In the genomic region with DNA sequence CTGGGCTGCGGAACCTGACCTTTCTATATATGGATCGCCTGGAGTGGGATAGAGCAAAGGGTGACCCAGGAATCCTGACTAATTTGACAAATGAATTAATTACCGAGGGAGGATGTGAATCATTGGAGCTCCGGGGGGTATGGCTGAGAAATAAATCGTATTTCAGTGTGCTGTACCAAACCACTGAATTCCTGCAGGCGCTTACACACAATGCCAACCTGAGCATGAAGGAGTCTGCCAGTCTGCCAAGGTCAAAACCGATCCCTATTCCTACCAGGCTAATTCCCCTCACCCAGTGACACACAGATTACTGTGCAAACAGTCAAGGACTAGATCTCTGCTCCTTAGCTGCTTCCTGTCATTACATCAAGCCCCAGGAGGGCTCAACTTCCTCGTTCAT, we compare ENCODE assay signal across 15 mouse cellular contexts. TPM values are rescaled to one million over a fixed set of nuclear protein-coding genes. Genes with fewer than 3 reads are reported as not detected.
DNase-seq lines count a peak whose midpoint lies in the region; ATAC-seq and TF ChIP-seq lines count a peak whose summit lies in the region.
"Had no signal": no experiment of that assay in that cellular context is flagged by ENCODE, and none has a peak within 500 bp of the region (broad histone marks: within the 10 kb centered on the region; RNA-seq: fewer than 3 reads in every experiment).

No protein-coding gene starts in this region.

- H3K4me3 ChIP-seq in hindbrain, embryonic 16.5 days (ENCODE audit: low read length): no peak overlapping the region
- H3K4me3 ChIP-seq in hindbrain, embryonic 12.5 days: no peak overlapping the region
- H3K4me3 ChIP-seq in intestine, embryonic 15.5 days (replicated peaks): no peak overlapping the region
- H3K4me3 ChIP-seq: embryonic facial prominence, embryonic 13.5 days; gastrocnemius, adult 2 months; heart, adult 2 months; heart, embryonic 15.5 days; hindbrain, embryonic 10.5 days; limb, embryonic 15.5 days had no signal

- H3K4me2 ChIP-seq in hindbrain, embryonic 16.5 days (ENCODE audit: low read length): no peak overlapping the region
- no peak overlapping the region for H3K4me2 ChIP-seq in hindbrain, embryonic 12.5 days (replicated peaks)
- no peak overlapping the region for H3K4me2 ChIP-seq in intestine, embryonic 15.5 days (replicated peaks)
- H3K4me2 ChIP-seq: embryonic facial prominence, embryonic 13.5 days; heart, embryonic 15.5 days; limb, embryonic 15.5 days had no signal

- POLR2A ChIA-PET in Patski (lab: Charles Lee): interaction anchor here (0.8 to 1.6 kb wide), 2 partner anchors 14 to 145 kb away, joined by 4 to 6 read pairs; no protein-coding TSS in a partner anchor

- H3K27me3 ChIP-seq in hindbrain, embryonic 16.5 days (replicated peaks; ENCODE audit: control insufficient read depth, insufficient read depth, low read length): no peaks in the 10 kb centered on the region
- H3K27me3 ChIP-seq in hindbrain, embryonic 12.5 days: no peaks in the 10 kb centered on the region
- H3K27me3 ChIP-seq in Patski: no peaks in the 10 kb centered on the region
- no peaks in the 10 kb centered on the region for H3K27me3 ChIP-seq in intestine, embryonic 15.5 days (replicated peaks)
- H3K27me3 ChIP-seq: embryonic facial prominence, embryonic 13.5 days; heart, embryonic 15.5 days; limb, embryonic 15.5 days had no signal

- WGBS in hindbrain, embryonic 16.5 days: 54% methylated on average over 8 of the region's 8 CpGs
- whole genome bisulfite sequencing in hindbrain, embryonic 12.5 days: 66% methylated on average over 8 of the region's 8 CpGs
- WGBS in intestine, embryonic 15.5 days: 57% methylated on average over 8 of the region's 8 CpGs

- no peak overlapping the region for H3K9ac ChIP-seq in hindbrain, embryonic 16.5 days (ENCODE audit: low read depth, low read length)
- no peak overlapping the region for H3K9ac ChIP-seq in hindbrain, embryonic 12.5 days
- H3K9ac ChIP-seq in intestine, embryonic 15.5 days: no peak overlapping the region
- H3K9ac ChIP-seq: embryonic facial prominence, embryonic 13.5 days; heart, embryonic 15.5 days; limb, embryonic 15.5 days; liver, postnatal 0 days had no signal

- no peak overlapping the region for H3K27ac ChIP-seq in hindbrain, embryonic 16.5 days (ENCODE audit: low read depth, low read length)
- H3K27ac ChIP-seq in hindbrain, embryonic 12.5 days: no peak overlapping the region
- peak overlapping the region; percentile 65 for H3K27ac ChIP-seq in intestine, embryonic 15.5 days
- H3K27ac ChIP-seq: embryonic facial prominence, embryonic 13.5 days; gastrocnemius, adult 2 months; heart, adult 2 months; heart, embryonic 15.5 days; hindbrain, embryonic 10.5 days; limb, embryonic 15.5 days had no signal

- 0 out of 2 replicates have a peak, but pooled peaks have one; percentile 14 for ATAC-seq in hindbrain, embryonic 16.5 days
- no peak for ATAC-seq in hindbrain, embryonic 12.5 days (ENCODE audit: low FRiP score)
- ATAC-seq in Patski: peak; percentile 81
- ATAC-seq in intestine, embryonic 15.5 days: peak; percentile 31
- ATAC-seq: liver, postnatal 0 days had no signal

- H3K4me1 ChIP-seq in hindbrain, embryonic 16.5 days (ENCODE audit: control insufficient read depth, insufficient read depth, low read depth, low read length): no peaks in the 10 kb centered on the region; the same call in 1 of the 2 replicates
- 0 out of 2 replicates have a peak, but pooled peaks cover 7% of the 10 kb centered on the region for H3K4me1 ChIP-seq in hindbrain, embryonic 12.5 days
- H3K4me1 ChIP-seq in intestine, embryonic 15.5 days (replicated peaks): 0 out of 2 replicates have a peak, but pooled peaks cover 6% of the 10 kb centered on the region

- DNase-seq in Patski (ENCODE audit: low read depth, low spot score): peak; percentile 84
- peak; percentile 16 to 23 for DNase-seq in kidney, postnatal 36 days
- DNase-seq in T-cell, adult 2 months (ENCODE audit: low spot score): no peak
- DNase-seq in layer of hippocampus, adult 9-10 months (ENCODE audit: low spot score): no peak
- DNase-seq: cerebellum, adult 9-10 months; gastrocnemius, adult 2 months; heart, adult 2 months; liver, postnatal 0 days had no signal

- in situ Hi-C loops in Patski (cut with MboI; ENCODE audit: low pct_unique_long_range_greater_than_20kb): loop anchor here (25.0 kb wide), 2 partner anchors 951 to 1176 kb away; no protein-coding TSS in a partner anchor

- CTCF ChIA-PET in Patski (lab: Charles Lee): interaction anchor here (1.2 kb wide), 1 partner anchor 10 kb away, joined by 4 read pairs; no protein-coding TSS in a partner anchor

- no peak for TF ChIP-seq CTCF in Patski (IDR thresholded peaks at IDR 0.05)

- H3K36me3 ChIP-seq in hindbrain, embryonic 16.5 days (ENCODE audit: control insufficient read depth, insufficient read depth, low read length): no peaks in the 10 kb centered on the region
- H3K36me3 ChIP-seq in hindbrain, embryonic 12.5 days: no peaks in the 10 kb centered on the region
- H3K36me3 ChIP-seq in intestine, embryonic 15.5 days: no peaks in the 10 kb centered on the region
- H3K36me3 ChIP-seq: embryonic facial prominence, embryonic 13.5 days; heart, embryonic 15.5 days; hindbrain, embryonic 10.5 days; limb, embryonic 15.5 days had no signal

- H3K9me3 ChIP-seq in hindbrain, embryonic 16.5 days (ENCODE audit: control insufficient read depth, low read length): no peaks in the 10 kb centered on the region
- no peaks in the 10 kb centered on the region for H3K9me3 ChIP-seq in hindbrain, embryonic 12.5 days (replicated peaks)
- H3K9me3 ChIP-seq in intestine, embryonic 15.5 days: no peaks in the 10 kb centered on the region
- H3K9me3 ChIP-seq: embryonic facial prominence, embryonic 13.5 days; heart, embryonic 15.5 days; hindbrain, embryonic 10.5 days; limb, embryonic 15.5 days had no signal

RNA-seq across cellular contexts. Expression of gene Fam84b, which starts 15.4 kb away (rescaled TPM):
- 10.6 and 12.1 TPM in 2 replicates for polyA plus RNA-seq in hindbrain, embryonic 16.5 days (2015; fragmentation: Nextera tagmentation; extraction: Ambion mirVana)
- polyA plus RNA-seq in hindbrain, embryonic 12.5 days (2016; fragmentation: Nextera tagmentation; extraction: Ambion mirVana): 15.0 and 15.9 TPM in 2 replicates
- polyA plus RNA-seq in Patski (2021): 31.9 TPM
- 39.5 and 41.0 TPM in 2 replicates for polyA plus RNA-seq in intestine, embryonic 15.5 days (2015; fragmentation: Nextera tagmentation; extraction: Ambion mirVana)

Comparison
In these comparisons a context has a peak if more than half of its experiments do, and no peak if none do; other contexts are left out.
1. DNase-seq: peak in Patski (single experiment) and kidney, postnatal 36 days (2 of 2); none in T-cell, adult 2 months (single experiment) and layer of hippocampus, adult 9-10 months (single experiment).